Mouse (Mus musculus): Measurements from ENCODE around the gene Cnnm4. TPM values are rescaled to one million over a fixed set of nuclear protein-coding genes. Genes with fewer than 3 reads are reported as not detected.

Cnnm4 gene
- total and polyA plus RNA-seq, 3 experiments, result 3.0 to 4.6 (median 3.5) TPM

DNA sequence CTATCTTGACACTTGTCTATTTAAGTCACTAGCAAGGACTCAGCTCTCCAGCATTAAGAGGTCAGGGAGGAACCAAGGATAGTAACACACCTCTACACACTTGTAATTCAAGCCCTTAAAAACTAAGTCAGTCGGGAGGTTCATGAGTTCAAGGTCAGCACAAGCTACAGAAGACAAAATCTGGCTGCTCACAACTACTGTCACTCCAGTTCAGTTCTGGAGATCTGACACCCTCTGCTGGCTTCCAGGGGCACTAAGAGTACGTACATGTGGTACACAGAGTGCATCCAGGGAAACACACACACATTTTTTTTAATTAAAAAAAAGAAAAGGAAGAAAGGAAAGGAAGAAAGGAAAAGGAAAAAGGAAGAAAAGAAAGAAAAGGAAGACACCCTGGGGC, 25.3 kb downstream of the Cnnm4 start:
- in situ Hi-C loops (cut with MboI; ENCODE audit: low pct_ligation_motif_present, low pct_unique_long_range_greater_than_20kb, low sequenced_read_pairs), result no loop called here
- Histone ChIP-seq H3K9me3 (replicated peaks; ENCODE audit: low read length) (no peaks in the 10 kb centered on the region), H3K4me2 (ENCODE audit: insufficient read depth, low read depth, poor library complexity, severe bottlenecking) (no peak overlapping the region), H3K9ac (ENCODE audit: insufficient read depth, low read depth) (no peak overlapping the region), H3K36me3 (replicated peaks in 1 of 2; ENCODE audit: control insufficient read depth in 1 of 2, insufficient read depth in 1 of 2, low read length in 1 of 2) (peaks cover 7 to 38% of the 10 kb centered on the region in 2 experiments), H3K27ac (ENCODE audit: insufficient read depth, low read depth) (no peak overlapping the region), H3K4me3 (replicated peaks in 1 of 3; ENCODE audit: low read depth in 2 of 3, low read length in 2 of 3, poor library complexity in 1 of 3) (no peak overlapping the region), H3K79me2 (replicated peaks; ENCODE audit: control insufficient read depth, extremely low read depth, insufficient read depth, poor library complexity, severe bottlenecking) (no peaks in the 10 kb centered on the region), H3K27me3 (replicated peaks) (no peaks in the 10 kb centered on the region), H3K4me1 (ENCODE audit: control insufficient read depth in 1 of 2, insufficient read depth in 2 of 2) (no peaks in the 10 kb centered on the region)
- no peak for DNase-seq (ENCODE audit: extremely low read depth)
- dilution Hi-C loops (cut with MboI; ENCODE audit: extremely low pct_ligation_motif_present, extremely low pct_unique_long_range_greater_than_20kb, low sequenced_read_pairs), result no loop called here
- TF ChIP-seq JUND (conservative IDR thresholded peaks at IDR 0.05; ENCODE audit: low read depth, low read length) (no peak), CTCF (conservative IDR thresholded peaks at IDR 0.05 in 1 of 2, IDR thresholded peaks at IDR 0.05 in 1 of 2; ENCODE audit: low read depth in 2 of 2, low read length in 2 of 2) (peak in 1 of 2 experiments; percentile 60; a peak in 2 of 4 replicates), RAD21 (IDR thresholded peaks at IDR 0.05; ENCODE audit: low read depth, low read length) (peak; percentile 56), SMC3 (IDR thresholded peaks at IDR 0.05; ENCODE audit: low read depth, low read length) (peak; percentile 43)

DNA sequence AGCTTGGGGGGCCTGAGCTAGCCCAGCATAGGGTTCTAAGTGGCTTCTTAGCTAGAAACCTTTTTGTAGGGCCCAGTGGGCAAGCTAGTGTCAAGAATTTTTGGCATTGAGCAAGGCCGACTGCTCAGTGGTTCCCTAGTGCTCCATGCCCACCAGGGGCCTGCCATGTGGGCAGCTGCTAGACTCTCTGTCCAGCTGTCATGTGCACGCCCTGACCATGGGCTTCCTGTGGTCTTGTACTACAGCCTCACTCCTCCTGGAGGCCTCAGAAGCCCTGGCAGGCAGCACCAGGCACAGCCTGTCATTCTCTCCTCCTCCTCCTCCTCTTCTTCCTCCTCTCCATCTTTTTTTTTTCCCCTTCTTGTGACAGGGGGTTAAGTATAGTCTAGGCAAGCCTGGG, 25.9 kb downstream of the Cnnm4 start:
- Histone ChIP-seq H3K79me2 (replicated peaks; ENCODE audit: control insufficient read depth, extremely low read depth, insufficient read depth, poor library complexity, severe bottlenecking) (no peaks in the 10 kb centered on the region), H3K4me3 (replicated peaks in 1 of 3; ENCODE audit: low read depth in 2 of 3, low read length in 2 of 3, poor library complexity in 1 of 3) (no peak overlapping the region), H3K4me1 (ENCODE audit: control insufficient read depth in 1 of 2, insufficient read depth in 2 of 2) (no peaks in the 10 kb centered on the region), H3K9me3 (replicated peaks; ENCODE audit: low read length) (no peaks in the 10 kb centered on the region), H3K36me3 (replicated peaks in 1 of 2; ENCODE audit: control insufficient read depth in 1 of 2, insufficient read depth in 1 of 2, low read length in 1 of 2) (peaks cover 7 to 41% of the 10 kb centered on the region in 2 experiments), H3K4me2 (ENCODE audit: insufficient read depth, low read depth, poor library complexity, severe bottlenecking) (no peak overlapping the region), H3K27ac (ENCODE audit: insufficient read depth, low read depth) (no peak overlapping the region), H3K27me3 (replicated peaks) (no peaks in the 10 kb centered on the region), H3K9ac (ENCODE audit: insufficient read depth, low read depth) (no peak overlapping the region)
- TF ChIP-seq RCOR1 (conservative IDR thresholded peaks at IDR 0.05; ENCODE audit: low read depth, low read length) (no peak), ELF1 (IDR thresholded peaks at IDR 0.05; ENCODE audit: low read depth, low read length) (no peak), RAD21 (IDR thresholded peaks at IDR 0.05; ENCODE audit: low read depth, low read length) (no peak), MAFK (IDR thresholded peaks at IDR 0.05; ENCODE audit: insufficient replicate concordance, low read length) (no peak), POLR2A (IDR thresholded peaks at IDR 0.05; ENCODE audit: low read depth, low read length) (no peak), SMC3 (IDR thresholded peaks at IDR 0.05; ENCODE audit: low read depth, low read length) (no peak), NRF1 (IDR thresholded peaks at IDR 0.05; ENCODE audit: low read depth, low read length) (no peak), UBTF (IDR thresholded peaks at IDR 0.05; ENCODE audit: low read depth, low read length) (no peak), SIN3A (IDR thresholded peaks at IDR 0.05; ENCODE audit: low read length) (no peak), TBP (conservative IDR thresholded peaks at IDR 0.05; ENCODE audit: low read depth, low read length) (no peak)
- in situ Hi-C loops (cut with MboI; ENCODE audit: low pct_ligation_motif_present, low pct_unique_long_range_greater_than_20kb, low sequenced_read_pairs) (no loop called here), dilution Hi-C loops (cut with MboI; ENCODE audit: extremely low pct_ligation_motif_present, extremely low pct_unique_long_range_greater_than_20kb, low sequenced_read_pairs) (no loop called here)
- no peak for DNase-seq (ENCODE audit: extremely low read depth)

DNA sequence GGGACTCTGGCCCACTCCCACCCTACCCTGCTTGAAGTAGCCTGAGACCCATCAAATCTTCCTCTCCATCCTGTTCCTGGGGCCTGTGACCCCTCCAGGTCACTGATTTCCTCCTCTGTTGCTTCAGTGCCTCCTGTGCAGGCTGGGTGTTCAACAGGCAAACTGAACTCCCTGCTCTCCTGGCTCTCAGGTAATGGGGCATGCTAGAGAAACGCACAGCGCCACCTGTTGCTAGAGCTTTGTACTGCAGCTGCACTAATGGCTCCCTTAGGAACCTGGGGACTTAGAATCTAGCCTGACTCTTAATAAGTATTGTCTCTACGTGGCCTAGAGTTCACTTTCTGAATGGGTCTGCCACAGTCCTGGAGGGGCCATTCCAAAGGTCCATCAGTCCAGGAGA, 29.8 kb downstream of the Cnnm4 start:
- DNase-seq (ENCODE audit: extremely low read depth), result peak; percentile 71
- Histone ChIP-seq H3K27me3 (replicated peaks) (no peaks in the 10 kb centered on the region), H3K9ac (ENCODE audit: insufficient read depth, low read depth) (no peak overlapping the region), H3K27ac (ENCODE audit: insufficient read depth, low read depth) (no peak overlapping the region), H3K36me3 (replicated peaks in 1 of 2; ENCODE audit: control insufficient read depth in 1 of 2, insufficient read depth in 1 of 2, low read length in 1 of 2) (peaks cover 9 to 57% of the 10 kb centered on the region in 2 experiments), H3K4me1 (ENCODE audit: control insufficient read depth in 1 of 2, insufficient read depth in 2 of 2) (no peaks in the 10 kb centered on the region), H3K9me3 (replicated peaks; ENCODE audit: low read length) (no peaks in the 10 kb centered on the region), H3K4me2 (ENCODE audit: insufficient read depth, low read depth, poor library complexity, severe bottlenecking) (no peak overlapping the region), H3K4me3 (replicated peaks in 1 of 3; ENCODE audit: low read depth in 2 of 3, low read length in 2 of 3, poor library complexity in 1 of 3) (no peak overlapping the region), H3K79me2 (replicated peaks; ENCODE audit: control insufficient read depth, extremely low read depth, insufficient read depth, poor library complexity, severe bottlenecking) (no peaks in the 10 kb centered on the region)
- TF ChIP-seq NELFE (IDR thresholded peaks at IDR 0.05; ENCODE audit: low read depth, low read length) (0 out of 2 replicates have a peak, but pooled peaks have one; percentile 30), MEF2A (IDR thresholded peaks at IDR 0.05; ENCODE audit: borderline replicate concordance, low read depth, low read length) (no peak), KAT2A (IDR thresholded peaks at IDR 0.05; ENCODE audit: insufficient replicate concordance, low read length) (no peak), RAD21 (IDR thresholded peaks at IDR 0.05; ENCODE audit: low read depth, low read length) (peak; percentile 74), ELF1 (IDR thresholded peaks at IDR 0.05; ENCODE audit: low read depth, low read length) (no peak), JUND (conservative IDR thresholded peaks at IDR 0.05; ENCODE audit: low read depth, low read length) (no peak), CTCF (conservative IDR thresholded peaks at IDR 0.05 in 1 of 2, IDR thresholded peaks at IDR 0.05 in 1 of 2; ENCODE audit: low read depth in 2 of 2, low read length in 2 of 2) (peak; percentile 89 to 97), ZNF384 (IDR thresholded peaks at IDR 0.05; ENCODE audit: low read depth, low read length) (no peak), SMC3 (IDR thresholded peaks at IDR 0.05; ENCODE audit: low read depth, low read length) (peak; percentile 80), ZC3H11A (IDR thresholded peaks at IDR 0.05; ENCODE audit: low read depth, low read length) (peak; percentile 16; the same call in 1 of the 2 replicates), SIN3A (IDR thresholded peaks at IDR 0.05; ENCODE audit: low read length) (0 out of 2 replicates have a peak, but pooled peaks have one; percentile 18), CHD2 (IDR thresholded peaks at IDR 0.05; ENCODE audit: low read length) (no peak)
- dilution Hi-C loops (cut with MboI; ENCODE audit: extremely low pct_ligation_motif_present, extremely low pct_unique_long_range_greater_than_20kb, low sequenced_read_pairs), result no loop called here
- in situ Hi-C loops (cut with MboI; ENCODE audit: low pct_ligation_motif_present, low pct_unique_long_range_greater_than_20kb, low sequenced_read_pairs), result no loop called here
